Mouse (Mus musculus): ENCODE measurements at regions not wholly inside any gene's neighbourhood (a gene's known extent, or its start where the extent isn't known, plus 50 kb on each side); places are given as distances from the start of the nearest gene placed in this dataset.

DNA sequence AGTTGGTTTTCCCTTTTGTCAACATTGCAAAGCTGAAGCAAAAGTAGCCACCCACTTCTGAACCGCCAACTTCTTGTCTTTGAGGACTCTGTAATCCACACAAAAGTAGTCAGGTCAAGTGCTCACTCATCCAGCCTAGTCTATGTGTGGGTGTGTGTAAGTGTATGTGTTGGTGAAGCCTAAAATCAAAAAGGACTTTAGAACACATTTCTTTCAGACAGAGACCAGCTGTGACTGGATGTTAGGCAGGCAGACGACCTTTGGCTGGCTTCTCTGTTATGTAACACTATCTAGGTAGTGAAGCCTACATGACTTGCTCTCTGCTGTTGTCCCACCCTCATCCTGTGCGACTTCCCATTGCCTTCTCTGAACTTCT is 67.3 kb upstream of the Sesn3 start:
- TF ChIP-seq CTCF (IDR thresholded peaks at IDR 0.05) (no peak), EP300 (IDR thresholded peaks at IDR 0.05) (no peak)
